Mouse (Mus musculus) adrenal gland, adult 10 weeks (tissue): ENCODE results near the gene Tfap4. TPM values are rescaled to one million over a fixed set of nuclear protein-coding genes. Genes with fewer than 3 reads are reported as not detected.

Experiments
- polyA plus RNA-seq: library from polyadenylated mRNA; stranded (reverse); fragments of 350-450 nt; fragmentation: Illumina TruSeq; extraction: RNeasy Lipid Tissue Mini Kit (QIAGEN cat#74804); gene quantifications from one replicate; pipeline ENCODE4 v1.2.3, GENCODE M21; 2014; ENCODE audit warnings: low read depth, low replicate concordance

The Tfap4 gene
- polyA plus RNA-seq: 0.93 TPM

DNA sequence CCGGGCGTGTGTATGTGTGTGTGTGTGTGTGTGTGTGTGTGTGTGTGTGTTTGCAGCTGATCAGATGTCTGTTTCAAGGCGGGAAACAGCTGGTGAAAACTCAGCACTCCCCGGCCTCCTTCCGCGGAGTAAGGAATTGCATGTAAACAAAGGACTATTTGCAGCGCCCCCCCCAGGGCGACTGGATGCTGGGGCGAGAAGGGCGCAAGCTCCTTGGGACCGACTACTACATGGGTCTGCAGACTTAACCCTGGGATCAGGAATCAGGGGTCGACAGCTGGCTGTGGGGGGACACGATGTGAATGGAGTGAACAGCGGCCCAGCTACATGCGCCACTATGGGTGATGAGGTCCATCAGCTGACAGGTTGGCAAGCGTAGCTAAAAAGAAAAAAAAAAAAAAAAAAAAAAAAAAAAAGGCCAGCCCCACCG lies at the start of gene Tfap4:
Tfap4 (minus strand) TSS at position 140 of the 430 bp plus-strand sequence.

DNA sequence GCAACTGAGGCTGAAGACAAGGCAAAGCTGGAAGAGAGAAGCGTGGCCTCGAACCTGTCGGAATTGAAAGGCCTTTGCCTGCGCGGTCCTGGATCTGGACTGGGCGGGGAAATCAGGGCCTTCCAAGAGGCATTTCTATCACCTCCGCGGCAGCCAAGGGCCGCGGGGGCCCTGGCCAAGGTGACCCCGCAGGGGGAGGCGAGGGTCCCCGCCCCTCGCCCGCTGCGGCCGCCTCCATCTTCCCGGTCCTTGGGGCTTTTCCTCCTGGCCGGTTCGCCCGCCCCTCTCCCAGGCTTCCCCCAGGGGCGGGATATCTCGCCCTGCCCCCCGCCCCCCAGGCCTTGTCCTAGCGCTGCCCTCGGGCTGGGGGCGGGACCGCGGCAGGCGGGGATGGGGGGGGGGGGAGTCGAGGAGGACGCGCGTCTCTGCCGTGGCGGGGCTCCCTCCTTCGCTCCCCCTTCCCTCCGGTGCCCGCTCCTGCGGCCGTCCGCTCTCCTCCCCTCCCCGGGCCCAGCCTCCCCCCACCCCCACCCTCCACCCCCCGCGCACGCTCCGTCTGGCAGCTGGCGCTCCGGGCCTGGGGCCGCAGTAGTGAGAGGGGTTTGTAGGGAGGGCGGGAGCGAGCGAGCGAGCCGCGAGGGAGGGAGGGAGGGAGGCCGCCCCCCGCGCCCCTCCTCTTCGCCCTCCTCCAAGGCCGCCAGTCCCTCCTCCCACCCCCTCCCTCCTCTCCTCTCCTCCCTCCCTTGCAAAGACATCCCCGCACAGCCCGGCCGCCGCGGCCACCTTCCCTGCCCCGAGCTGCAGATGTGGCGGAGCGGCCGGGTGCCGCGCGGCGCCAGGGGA lies 34.5 kb upstream of the Tfap4 start, which contains the start of gene Glis2:
Glis2 (plus strand) TSS at position 743 of the 843 bp plus-strand sequence.

GRCm38 (mm10) chr16:4541501-4542198 lies 18.0 kb downstream of the Tfap4 start, which contains the start of gene Srl:
TSS of gene Srl (minus strand) at chr16:4541816.

Other genes with a start within 250 kb of the Tfap4 start
- 8.0 TPM for gene Adcy9, start 139.4 kb downstream of the Tfap4 start, polyA plus RNA-seq
- 6.7 TPM for gene Srl, start 18.0 kb downstream of the Tfap4 start, polyA plus RNA-seq
- gene Glis2, start 34.9 kb upstream of the Tfap4 start, polyA plus RNA-seq: 1.5 TPM
- gene Pam16, start 65.1 kb upstream of the Tfap4 start, polyA plus RNA-seq: 17.8 TPM
- 1.9 TPM for gene Vasn, start 80.1 kb upstream of the Tfap4 start, polyA plus RNA-seq
- gene Dnaja3, start 80.1 kb upstream of the Tfap4 start, polyA plus RNA-seq: 61.5 TPM
- 3.1 TPM for gene Coro7, start 119.9 kb upstream of the Tfap4 start, polyA plus RNA-seq
- gene Nmral1, start 159.5 kb upstream of the Tfap4 start, polyA plus RNA-seq: not detected
- gene Hmox2, start 166.5 kb upstream of the Tfap4 start, polyA plus RNA-seq: 66.9 TPM
- 80.7 TPM for gene Cdip1, start 230.4 kb upstream of the Tfap4 start, polyA plus RNA-seq